Mouse (Mus musculus): ENCODE results near the gene 2610002M06Rik. TPM values are rescaled to one million over a fixed set of nuclear protein-coding genes. Genes with fewer than 3 reads are reported as not detected.

Gene 2610002M06Rik
- total RNA-seq (2014; fragmentation: Nextera tagmentation), result 17.7 and 19.3 TPM in 2 replicates
- total RNA-seq (2017), result 22.6 and 28.5 TPM in 2 replicates

GRCm38 (mm10) chrX:107816218-107816554 lies at the start of gene 2610002M06Rik:
Gene 2610002M06Rik (minus strand): TSS chrX:107816334.
- peak; percentile 99 for ATAC-seq (replicated peaks; ENCODE audit: low FRiP score, low TSS enrichment, poor library complexity, severe bottlenecking)

- no peak for ATAC-seq (replicated peaks; ENCODE audit: low FRiP score, low TSS enrichment, poor library complexity, severe bottlenecking)
These were observed 42.0 kb upstream of the 2610002M06Rik start for GRCm38 (mm10) chrX:107858165-107858564.

GRCm38 (mm10) chrX:107816726-107817125 lies 592 bp upstream of the 2610002M06Rik start:
- ATAC-seq (replicated peaks; ENCODE audit: low FRiP score, low TSS enrichment, poor library complexity, severe bottlenecking), result no peak

- peak; percentile 77 for ATAC-seq (replicated peaks; ENCODE audit: low FRiP score, low TSS enrichment, poor library complexity, severe bottlenecking)
These were observed 474 bp downstream of the 2610002M06Rik start for GRCm38 (mm10) chrX:107815502-107816217.

- ATAC-seq (replicated peaks; ENCODE audit: low FRiP score, low TSS enrichment, poor library complexity, severe bottlenecking), result no peak
These were observed 4.0 kb downstream of the 2610002M06Rik start for GRCm38 (mm10) chrX:107812120-107812519.

GRCm38 (mm10) chrX:107796919-107797318 lies 19.2 kb downstream of the 2610002M06Rik start:
- ATAC-seq (replicated peaks; ENCODE audit: low FRiP score, low TSS enrichment, poor library complexity, severe bottlenecking), result peak; percentile 88

GRCm38 (mm10) chrX:107795785-107796184 lies 20.3 kb downstream of the 2610002M06Rik start:
- ATAC-seq (replicated peaks; ENCODE audit: low FRiP score, low TSS enrichment, poor library complexity, severe bottlenecking), result no peak

GRCm38 (mm10) chrX:107792290-107792689 lies 23.8 kb downstream of the 2610002M06Rik start, which contains the start of gene Tent5d:
Gene Tent5d (plus strand): TSS chrX:107792590.
- ATAC-seq (replicated peaks; ENCODE audit: low FRiP score, low TSS enrichment, poor library complexity, severe bottlenecking), result no peak

GRCm38 (mm10) chrX:107790750-107791493 lies 25.2 kb downstream of the 2610002M06Rik start:
- no peak for ATAC-seq (replicated peaks; ENCODE audit: low FRiP score, low TSS enrichment, poor library complexity, severe bottlenecking)

- no peak for ATAC-seq (replicated peaks; ENCODE audit: low FRiP score, low TSS enrichment, poor library complexity, severe bottlenecking)
These were observed 26.0 kb downstream of the 2610002M06Rik start for GRCm38 (mm10) chrX:107790136-107790535.

- ATAC-seq (replicated peaks; ENCODE audit: low FRiP score, low TSS enrichment, poor library complexity, severe bottlenecking), result 0 out of 2 replicates have a peak, but pooled peaks have one; percentile 65
These were observed 48.2 kb downstream of the 2610002M06Rik start for GRCm38 (mm10) chrX:107767896-107768295.

Other genes with a start within 250 kb of the 2610002M06Rik start
- not detected in 2 replicates for gene Tbx22, start 148.4 kb downstream of the 2610002M06Rik start, total RNA-seq (2014; fragmentation: Nextera tagmentation)
- not detected in 2 replicates for gene Tbx22, start 148.4 kb downstream of the 2610002M06Rik start, total RNA-seq (2017)
- not detected in 2 replicates for gene Tent5d, start 23.7 kb downstream of the 2610002M06Rik start, total RNA-seq (2014; fragmentation: Nextera tagmentation)
- not detected in 2 replicates for gene Tent5d, start 23.7 kb downstream of the 2610002M06Rik start, total RNA-seq (2017)
- gene Gm732, start 132.1 kb upstream of the 2610002M06Rik start, total RNA-seq (2014; fragmentation: Nextera tagmentation), result not detected in 2 replicates
- not detected in 2 replicates for gene Gm732, start 132.1 kb upstream of the 2610002M06Rik start, total RNA-seq (2017)